Mouse (Mus musculus) spleen, embryonic (tissue): ENCODE measurements around the gene Caprin2.
"Not testable (repeated sequence)": the region's sequence is repeated elsewhere in the genome, so short reads cannot be mapped to it uniquely, and the experiment has no call there.

ENCODE experiments used
- CTCF ChIA-PET: fragments of 350-600 bp; sonication (Branson Sonifier 250); formaldehyde crosslinking; loops from one replicate; lab custom pipeline; 2022; lab: Charles Lee

Caprin2 gene

GRCm38 (mm10) chr6:148895773-148896506, at the start of gene Caprin2:
Gene Caprin2, minus strand, starts transcription at chr6:148896237.
- CTCF ChIA-PET = interaction anchor here (0.7 kb wide), 1 partner anchor 156 kb away, joined by 5 read pairs; no protein-coding TSS in a partner anchor

- CTCF ChIA-PET = interaction anchor here (0.7 kb wide), 1 partner anchor 124 kb away, joined by 3 read pairs; no protein-coding TSS in a partner anchor
These were observed 48.9 kb upstream of the Caprin2 start for GRCm38 (mm10) chr6:148944767-148945508.

- CTCF ChIA-PET = no interaction called here
These were observed 48.3 kb upstream of the Caprin2 start for GRCm38 (mm10) chr6:148944344-148944766.

- CTCF ChIA-PET = no interaction called here
These were observed 47.7 kb upstream of the Caprin2 start for GRCm38 (mm10) chr6:148943695-148944094.

GRCm38 (mm10) chr6:148942406-148942805, 46.4 kb upstream of the Caprin2 start:
- CTCF ChIA-PET = no interaction called here

GRCm38 (mm10) chr6:148941880-148942279, 45.8 kb upstream of the Caprin2 start:
- CTCF ChIA-PET = no interaction called here

- CTCF ChIA-PET = not testable (repeated sequence)
These were observed 44.3 kb upstream of the Caprin2 start for GRCm38 (mm10) chr6:148940383-148940782.

GRCm38 (mm10) chr6:148937693-148938092, 41.7 kb upstream of the Caprin2 start:
- CTCF ChIA-PET = interaction anchor here (0.6 kb wide), 1 partner anchor 15 kb away, joined by 3 read pairs; no protein-coding TSS in a partner anchor

- CTCF ChIA-PET = no interaction called here
These were observed 39.0 kb upstream of the Caprin2 start for GRCm38 (mm10) chr6:148934961-148935590.

GRCm38 (mm10) chr6:148931281-148931680, 35.2 kb upstream of the Caprin2 start:
- CTCF ChIA-PET = interaction anchor here (0.7 kb wide), 1 partner anchor 193 kb away, joined by 6 read pairs; no protein-coding TSS in a partner anchor

GRCm38 (mm10) chr6:148918841-148919398, 22.9 kb upstream of the Caprin2 start:
- CTCF ChIA-PET = interaction anchor here (0.6 to 0.8 kb wide), 2 partner anchors 14 to 110 kb away, joined by 3 read pairs; no protein-coding TSS in a partner anchor

GRCm38 (mm10) chr6:148917672-148918071, 21.6 kb upstream of the Caprin2 start:
- CTCF ChIA-PET = no interaction called here

GRCm38 (mm10) chr6:148916817-148917216, 20.8 kb upstream of the Caprin2 start:
- CTCF ChIA-PET = no interaction called here

- CTCF ChIA-PET = no interaction called here
These were observed 17.9 kb upstream of the Caprin2 start for GRCm38 (mm10) chr6:148913938-148914337.

GRCm38 (mm10) chr6:148911906-148912305, 15.9 kb upstream of the Caprin2 start:
- CTCF ChIA-PET = not testable (repeated sequence)

- CTCF ChIA-PET = no interaction called here
These were observed 10.9 kb upstream of the Caprin2 start for GRCm38 (mm10) chr6:148906958-148907357.

- CTCF ChIA-PET = interaction anchor here (0.6 kb wide), 1 partner anchor 33 kb away, joined by 5 read pairs; no protein-coding TSS in a partner anchor
These were observed 6.7 kb upstream of the Caprin2 start for GRCm38 (mm10) chr6:148902728-148903127.

GRCm38 (mm10) chr6:148896507-148896851, 442 bp upstream of the Caprin2 start:
- CTCF ChIA-PET = no interaction called here

- CTCF ChIA-PET = interaction anchor here (0.7 kb wide), 1 partner anchor 157 kb away, joined by 5 read pairs; no protein-coding TSS in a partner anchor
These were observed 907 bp downstream of the Caprin2 start for GRCm38 (mm10) chr6:148894888-148895772.

- CTCF ChIA-PET = no interaction called here
These were observed 22.1 kb downstream of the Caprin2 start for GRCm38 (mm10) chr6:148873911-148874310.
